Mouse (Mus musculus) spleen, adult 2 months (tissue): Measurements from ENCODE around the gene Bcar3.

Source experiments
- CTCF ChIP-seq: fragments of 200-500 bp; IDR thresholded peaks from 2 replicates; pipeline ENCODE4 v1.5.1; 2011; ENCODE audit warnings: mild to moderate bottlenecking, inconsistent platforms; ENCODE audit not compliant: insufficient read depth, insufficient read length, insufficient replicate concordance; ENCODE audit errors: extremely low read depth
- POLR2A ChIP-seq: fragments of 200-500 bp; IDR thresholded peaks from 2 replicates; pipeline ENCODE4 v1.6.1; 2011; ENCODE audit warnings: low read depth, low read length, inconsistent platforms

GRCm38 (mm10) chr3:122391816-122392215 is 97.9 kb downstream of the Bcar3 start:
- TF ChIP-seq POLR2A (no peak), CTCF (no peak)
